Mouse (Mus musculus) thymus, postnatal 36 days (tissue): ENCODE data around the gene Mrgprb4.

Experiments used
- DNase-seq, 2 experiments: peaks; one replicate each; pipeline ENCODE4 v3.0.0; 2022; ENCODE audit warnings: mixed read lengths in 2 of 2

Gene Mrgprb4

DNA sequence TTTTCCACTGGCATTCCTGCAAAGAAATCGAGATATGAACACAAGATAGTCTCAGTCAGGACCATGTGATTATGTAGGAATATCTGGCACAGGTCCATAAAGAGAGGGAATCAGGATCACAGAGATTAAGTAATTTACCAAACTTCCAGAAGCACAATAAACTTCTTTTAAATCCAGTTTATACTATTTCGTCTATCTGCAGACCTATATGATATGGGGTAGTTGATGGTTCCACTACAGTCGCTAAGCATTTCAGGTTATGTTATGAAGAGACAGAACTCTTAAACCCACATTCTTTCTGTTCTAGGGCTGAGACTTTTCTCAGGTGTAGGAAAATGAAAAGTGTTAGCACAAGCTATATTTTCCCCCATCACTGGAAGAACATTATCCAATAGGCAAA is at the start of gene Mrgprb4:
TSS of gene Mrgprb4 (minus strand) at position 101 of the 400 bp plus-strand sequence.
- DNase-seq: no peak

DNA sequence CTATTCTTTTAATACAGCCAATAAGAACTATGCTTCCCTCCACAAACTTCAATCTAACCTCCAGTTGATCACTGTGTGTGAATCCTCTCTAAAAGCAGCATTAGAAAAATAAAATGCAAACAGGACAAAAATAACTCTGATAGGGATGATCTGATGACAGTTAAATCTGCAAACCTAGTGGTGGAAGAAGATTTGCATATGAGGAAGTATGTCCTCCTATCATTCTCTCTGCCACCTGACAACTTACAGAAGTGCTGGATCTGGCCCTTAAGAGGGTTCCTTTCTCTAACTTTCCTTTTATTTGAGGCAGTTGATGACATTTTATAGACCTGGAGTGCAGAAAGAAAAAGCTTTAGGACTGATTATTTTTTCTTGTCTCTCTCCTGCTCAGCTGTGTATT is 27.0 kb upstream of the Mrgprb4 start:
- DNase-seq: no peak

DNA sequence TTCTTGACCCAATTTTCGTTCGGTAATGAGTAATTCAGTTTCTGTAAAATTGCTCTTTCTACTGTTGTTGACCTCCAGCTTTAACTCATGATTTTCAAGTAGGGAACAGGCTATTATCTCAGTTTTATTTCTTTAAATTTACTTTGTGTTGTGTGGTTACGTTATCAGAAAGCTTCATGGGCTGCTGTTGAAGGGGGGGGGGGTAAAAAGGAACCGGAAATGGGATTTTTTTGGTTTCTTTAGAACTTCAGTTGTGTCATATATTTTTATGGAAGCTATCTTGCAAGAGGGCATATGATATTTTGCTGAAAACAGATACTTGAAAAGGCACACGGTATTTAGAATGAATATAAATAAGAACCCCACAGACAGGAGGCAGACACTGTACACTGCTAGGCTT is 26.0 kb upstream of the Mrgprb4 start:
- no peak for DNase-seq

DNA sequence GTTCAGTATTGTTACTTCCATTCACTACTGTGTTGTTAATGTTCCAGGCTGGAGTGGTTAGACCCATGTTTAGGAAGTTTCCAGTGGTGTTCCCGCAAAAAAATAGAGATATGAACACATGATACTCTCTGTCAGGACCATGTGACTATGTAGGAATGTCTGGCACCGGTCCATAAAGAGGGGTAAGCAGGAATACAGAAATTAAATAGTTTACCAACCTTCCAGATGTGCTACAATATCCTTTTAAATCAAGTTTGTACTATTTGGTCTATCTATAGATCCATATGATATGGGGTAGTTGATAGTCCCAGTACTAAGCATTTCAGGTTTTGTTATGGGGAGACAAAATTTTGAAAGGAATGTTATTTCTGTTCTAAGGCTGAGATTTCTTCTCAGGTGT is 30.2 kb downstream of the Mrgprb4 start, which contains the start of gene Mrgprb5:
TSS of gene Mrgprb5 (minus strand) at position 101 of the 400 bp plus-strand sequence.
- no peak for DNase-seq

DNA sequence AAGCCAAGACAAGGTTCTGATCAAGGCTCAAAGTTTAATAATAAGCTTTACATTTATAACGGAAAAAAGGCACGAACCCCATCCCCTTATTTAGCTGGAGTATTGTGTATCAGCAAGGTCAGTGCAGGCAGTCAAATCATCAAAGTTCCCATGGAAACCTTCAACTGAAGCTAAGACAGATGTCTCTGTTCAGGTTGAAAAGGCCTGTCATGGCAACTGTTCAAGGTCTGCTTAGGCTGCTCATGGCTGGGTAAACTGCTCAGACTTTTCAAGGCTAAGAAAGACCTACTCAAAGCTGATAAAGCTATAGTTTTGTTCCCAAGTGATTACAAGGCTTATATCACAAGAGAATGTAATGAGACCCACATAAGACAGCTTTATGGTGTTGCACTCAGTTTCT is 31.6 kb downstream of the Mrgprb4 start:
- no peak for DNase-seq
